Mouse (Mus musculus): ENCODE results near the gene Sfswap. TPM values are rescaled to one million over a fixed set of nuclear protein-coding genes. Genes with fewer than 3 reads are reported as not detected.

Sfswap gene
- total and polyA plus RNA-seq, 3 experiments: 38.5 to 74.7 TPM; not detected in 1

- DNase-seq (ENCODE audit: low read depth, low spot score): peak; percentile 22
- Histone ChIP-seq H3K9ac (ENCODE audit: control insufficient read depth, low read depth, low read length, poor library complexity, severe bottlenecking) (no peak overlapping the region), H3K4me1 (ENCODE audit: control insufficient read depth in 1 of 2, insufficient read depth in 2 of 2, low read length in 2 of 2) (peaks cover 6 to 12% of the 10 kb centered on the region in 2 experiments; a peak in 3 of 4 replicates), H3K27ac (ENCODE audit: control insufficient read depth, low read depth, low read length) (no peak overlapping the region), H3K79me2 (ENCODE audit: control insufficient read depth, insufficient read depth, low read length, poor library complexity) (peaks cover 16% of the 10 kb centered on the region), H3K4me3 (ENCODE audit: control insufficient read depth in 1 of 2, insufficient read depth in 1 of 2, low read depth in 2 of 2, low read length in 2 of 2) (no peak overlapping the region), H3K27me3 (ENCODE audit: control insufficient read depth in 1 of 2, insufficient read depth in 2 of 2, low read length in 2 of 2) (no peaks in the 10 kb centered on the region), H3K9me3 (replicated peaks; ENCODE audit: insufficient read depth, low read length) (no peaks in the 10 kb centered on the region), H3K36me3 (ENCODE audit: control insufficient read depth in 1 of 2, insufficient read depth in 2 of 2, low read length in 2 of 2) (peaks cover 13 to 34% of the 10 kb centered on the region in 2 experiments)
- TF ChIP-seq GATA1 (IDR thresholded peaks at IDR 0.05; ENCODE audit: low read depth, low read length) (no peak), ZNF384 (IDR thresholded peaks at IDR 0.05; ENCODE audit: low read depth, low read length) (peak; percentile 90), KAT2A (conservative IDR thresholded peaks at IDR 0.05; ENCODE audit: low read depth, low read length) (no peak), TBP (IDR thresholded peaks at IDR 0.05; ENCODE audit: low read depth, low read length) (no peak)
Observed at GRCm38 (mm10) chr5:129506886-129507285, 5.9 kb downstream of the Sfswap start.

DNA sequence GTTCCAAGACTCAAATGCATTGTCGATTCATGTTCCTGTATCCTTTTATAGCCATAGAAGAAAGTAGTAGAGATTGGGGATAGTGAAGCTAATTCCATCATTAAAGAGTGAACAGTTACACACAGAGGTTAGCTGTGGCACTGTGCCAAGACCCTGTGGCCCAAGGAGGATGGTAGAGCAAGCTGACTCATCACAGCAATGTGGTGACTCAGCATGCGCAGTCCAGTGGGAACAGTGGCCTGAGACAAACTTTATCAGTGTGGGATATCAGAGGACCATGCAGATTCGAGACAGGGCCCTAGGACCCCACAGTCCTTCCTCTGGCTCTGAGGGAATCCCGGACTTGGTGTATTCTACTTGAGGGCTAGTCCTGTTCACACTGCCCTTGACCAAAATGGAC lies 17.2 kb downstream of the Sfswap start:
- Histone ChIP-seq H3K36me3 (ENCODE audit: control insufficient read depth in 1 of 2, insufficient read depth in 2 of 2, low read length in 2 of 2) (peaks cover 9 to 17% of the 10 kb centered on the region in 2 experiments), H3K27ac (ENCODE audit: control insufficient read depth, low read depth, low read length) (no peak overlapping the region), H3K4me3 (ENCODE audit: control insufficient read depth in 1 of 2, insufficient read depth in 1 of 2, low read depth in 2 of 2, low read length in 2 of 2) (no peak overlapping the region), H3K79me2 (ENCODE audit: control insufficient read depth, insufficient read depth, low read length, poor library complexity) (peaks cover 4% of the 10 kb centered on the region; the same call in 1 of the 2 replicates), H3K9me3 (replicated peaks; ENCODE audit: insufficient read depth, low read length) (no peaks in the 10 kb centered on the region), H3K4me1 (ENCODE audit: control insufficient read depth in 1 of 2, insufficient read depth in 2 of 2, low read length in 2 of 2) (peaks cover 0 to 13% of the 10 kb centered on the region in 2 experiments; a peak in 2 of 4 replicates), H3K9ac (ENCODE audit: control insufficient read depth, low read depth, low read length, poor library complexity, severe bottlenecking) (no peak overlapping the region), H3K27me3 (ENCODE audit: control insufficient read depth in 1 of 2, insufficient read depth in 2 of 2, low read length in 2 of 2) (no peaks in the 10 kb centered on the region)
- TF ChIP-seq CHD2 (IDR thresholded peaks at IDR 0.05; ENCODE audit: low read length) (no peak), UBTF (IDR thresholded peaks at IDR 0.05; ENCODE audit: borderline replicate concordance, insufficient read depth, low read depth, low read length) (no peak), ETS1 (IDR thresholded peaks at IDR 0.05; ENCODE audit: low read depth, low read length) (peak; percentile 62), GATA1 (IDR thresholded peaks at IDR 0.05; ENCODE audit: low read depth, low read length) (peak; percentile 64), MAZ (IDR thresholded peaks at IDR 0.05; ENCODE audit: low read depth, low read length) (no peak), CHD1 (IDR thresholded peaks at IDR 0.05; ENCODE audit: low read depth, low read length) (no peak), TAL1 (IDR thresholded peaks at IDR 0.05; ENCODE audit: low read length) (no peak), EP300 (IDR thresholded peaks at IDR 0.05; ENCODE audit: low read depth in 1 of 2, low read length in 2 of 2) (peak in 1 of 2 experiments; percentile 47; a peak in 2 of 4 replicates), HCFC1 (IDR thresholded peaks at IDR 0.05; ENCODE audit: low read depth, low read length) (no peak), CTCF (IDR thresholded peaks at IDR 0.05 in 2 of 3, conservative IDR thresholded peaks at IDR 0.05 in 1 of 3; ENCODE audit: control insufficient read depth in 1 of 3, insufficient read depth in 1 of 3, low read depth in 2 of 3, low read length in 3 of 3, poor library complexity in 1 of 3, severe bottlenecking in 1 of 3) (no peak), JUND (IDR thresholded peaks at IDR 0.05; ENCODE audit: low read depth, low read length) (peak; percentile 64; the same call in 1 of the 2 replicates), MAFK (IDR thresholded peaks at IDR 0.05; ENCODE audit: borderline replicate concordance, low read depth, low read length) (peak; percentile 65; the same call in 1 of the 2 replicates), USF1 (IDR thresholded peaks at IDR 0.05; ENCODE audit: low read depth, low read length) (no peak)
- peak; percentile 83 for DNase-seq (ENCODE audit: low read depth, low spot score)
